Mouse (Mus musculus) limb, embryonic 13.5 days (tissue): ENCODE measurements around the gene C2cd5. TPM values are rescaled to one million over a fixed set of nuclear protein-coding genes. Genes with fewer than 3 reads are reported as not detected.

Source experiments
- ATAC-seq: fragments of 200-750 bp; cut with Nextera tagmentation; 2 replicates; pipeline ENCODE4 v1.8.0; 2017; ENCODE audit warnings: low read depth, moderate number of reproducible peaks, moderate TSS enrichment; ENCODE audit not compliant: low FRiP score
- H3K27ac ChIP-seq: fragments of 300-500 bp; sonication (generic); 2 replicates; pipeline ENCODE4 v1.5.1; 2015; ENCODE audit warnings: inconsistent platforms, mild to moderate bottlenecking, moderate library complexity
- H3K27me3 ChIP-seq: fragments of 300-500 bp; sonication (generic); 2 replicates; pipeline ENCODE4 v1.6.1; 2015; ENCODE audit warnings: mild to moderate bottlenecking, inconsistent platforms
- H3K36me3 ChIP-seq: fragments of 300-500 bp; sonication (generic); 2 replicates; pipeline ENCODE4 v1.6.1; 2015; ENCODE audit warnings: inconsistent platforms, mild to moderate bottlenecking, moderate library complexity
- H3K4me1 ChIP-seq: fragments of 300-500 bp; sonication (generic); 2 replicates; pipeline ENCODE4 v1.6.1; 2015; ENCODE audit warnings: inconsistent platforms
- H3K4me2 ChIP-seq: fragments of 300-500 bp; sonication (generic); replicated peaks from 2 replicates; pipeline ENCODE4 v1.6.1; 2015; ENCODE audit warnings: inconsistent platforms, mild to moderate bottlenecking, moderate library complexity
- H3K4me3 ChIP-seq: fragments of 300-500 bp; sonication (generic); 2 replicates; pipeline ENCODE4 v1.5.1; 2015; ENCODE audit warnings: moderate library complexity, mild to moderate bottlenecking, inconsistent platforms
- H3K9ac ChIP-seq: fragments of 300-500 bp; sonication (generic); 2 replicates; pipeline ENCODE4 v1.6.1; 2015; ENCODE audit warnings: mild to moderate bottlenecking, inconsistent platforms
- H3K9me3 ChIP-seq: fragments of 300-500 bp; sonication (generic); 2 replicates; pipeline ENCODE4 v1.6.1; 2016; ENCODE audit warnings: inconsistent platforms
- WGBS: fragments of 180-500 bp; shearing (Covaris S2); methylation state at CpG from one replicate; pipeline ENCODE4 v1.1.7; 2015; 5-methylcytosine and 5-hydroxymethylcytosine counted together
- polyA plus RNA-seq: library from polyadenylated mRNA; unstranded; fragments of >200 nt; fragmentation: Nextera tagmentation; extraction: Ambion mirVana; gene quantifications from 2 replicates; pipeline ENCODE4 v1.2.1, GENCODE M21; 2015

The C2cd5 gene
- polyA plus RNA-seq, 1 experiment from 2014 or later: 30.0 TPM

DNA sequence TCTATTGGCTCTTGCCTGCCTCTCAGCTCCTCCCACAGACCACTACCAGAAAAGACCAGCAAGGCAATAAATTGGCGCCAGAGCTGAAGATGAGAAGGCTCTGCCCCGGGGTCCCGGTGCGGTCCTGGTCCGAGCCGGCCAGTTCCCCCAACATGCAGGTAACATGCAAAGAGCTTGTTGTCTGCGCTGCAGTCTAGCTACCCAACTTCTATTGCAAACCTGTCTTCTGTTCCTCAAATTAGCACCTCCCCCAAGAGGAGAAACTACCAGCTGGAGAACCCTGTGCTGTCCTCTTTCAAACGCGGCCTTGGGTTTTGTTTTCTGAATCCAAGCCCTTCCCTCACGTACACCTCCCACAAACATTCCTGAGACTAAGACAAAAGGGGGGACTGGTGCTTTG is 137.5 kb downstream of the C2cd5 start:
- WGBS: 58% methylated on average over 10 of the region's 10 CpGs
- Histone ChIP-seq H3K4me2 (peak overlapping the region; percentile 94; the same call in 1 of the 2 replicates), H3K9me3 (no peaks in the 10 kb centered on the region), H3K9ac (no peak overlapping the region), H3K27ac (no peak overlapping the region), H3K27me3 (peaks cover 18% of the 10 kb centered on the region), H3K36me3 (no peaks in the 10 kb centered on the region), H3K4me3 (no peak overlapping the region), H3K4me1 (peaks cover 8% of the 10 kb centered on the region)
- ATAC-seq: no peak

GRCm38 (mm10) chr6:142961721-142962455 is 138.1 kb downstream of the C2cd5 start:
- H3K9ac ChIP-seq: no peak overlapping the region
- no peaks in the 10 kb centered on the region for H3K9me3 ChIP-seq
- no peak overlapping the region for H3K27ac ChIP-seq
- 81% methylated on average over 9 of the region's 9 CpGs for WGBS
- H3K4me3 ChIP-seq: no peak overlapping the region
- H3K4me2 ChIP-seq: no peak overlapping the region
- ATAC-seq: no peak
- peaks cover 18% of the 10 kb centered on the region for H3K27me3 ChIP-seq
- peaks cover 8% of the 10 kb centered on the region for H3K4me1 ChIP-seq
- H3K36me3 ChIP-seq: no peaks in the 10 kb centered on the region

Other genes with a start within 250 kb of the C2cd5 start
- 1.1 and 1.3 TPM in 2 replicates for gene St8sia1, start 135.7 kb downstream of the C2cd5 start, polyA plus RNA-seq
- gene Etnk1, start 67.1 kb upstream of the C2cd5 start, polyA plus RNA-seq: 16.8 and 19.4 TPM in 2 replicates